Mouse (Mus musculus) small intestine, adult 2 months (tissue): ENCODE results near the gene Krtap1-5.

ENCODE experiments used
- CTCF ChIP-seq: fragments of 200-500 bp; IDR thresholded peaks from 2 replicates; pipeline ENCODE4 v1.5.1; 2012; ENCODE audit warnings: low read depth, mild to moderate bottlenecking, control low read depth, inconsistent platforms, low read length, moderate library complexity, mixed read lengths; ENCODE audit not compliant: insufficient replicate concordance, insufficient read length; ENCODE audit errors: extremely low read depth
- POLR2A ChIP-seq: fragments of 200-500 bp; IDR thresholded peaks from 2 replicates; pipeline ENCODE4 v1.6.1; 2012; ENCODE audit warnings: low read depth, mild to moderate bottlenecking, control low read depth, inconsistent platforms, low read length, moderate library complexity

DNA sequence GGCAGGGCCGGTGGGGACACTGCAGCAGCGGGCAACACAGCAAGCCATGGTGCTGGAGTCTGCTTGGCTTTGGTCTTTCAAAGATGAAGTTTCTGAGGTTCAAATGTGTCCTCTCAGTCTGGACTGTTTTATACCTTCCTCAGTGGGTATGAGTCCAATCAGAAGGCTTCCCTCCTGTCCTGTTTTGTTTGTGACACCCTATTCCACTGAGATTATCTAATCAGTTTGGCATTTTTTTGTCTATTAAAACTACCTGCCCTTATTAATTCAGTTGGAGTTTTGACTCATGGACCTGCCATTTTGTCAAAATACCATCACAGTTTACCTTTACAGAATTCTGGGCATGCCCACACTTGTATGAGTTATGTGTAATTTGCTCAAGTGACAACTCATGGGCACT is 24.1 kb downstream of the Krtap1-5 start, which contains the start of gene Krtap3-2:
- TF ChIP-seq POLR2A (no peak), CTCF (no peak)
